Mouse (Mus musculus) heart, adult 2 months (tissue): ENCODE data around the gene Zfp428. TPM values are rescaled to one million over a fixed set of nuclear protein-coding genes. Genes with fewer than 3 reads are reported as not detected.
A peak's percentile ranks its signal among the peaks of the same experiment; 100 is the strongest.

Experiments used
- DNase-seq, 2 experiments: peaks; one replicate each; pipeline ENCODE4 v3.0.0; 2021
- H3K27ac ChIP-seq: fragments of 200-600 bp; 2 replicates; pipeline ENCODE4 v1.8.1; 2022
- H3K27me3 ChIP-seq: fragments of 200-500 bp; 2 replicates; pipeline ENCODE4 v1.6.1; 2012; ENCODE audit warnings: mild to moderate bottlenecking, low read length, inconsistent platforms, mixed read lengths; ENCODE audit not compliant: control insufficient read depth, insufficient read depth
- H3K36me3 ChIP-seq: fragments of 200-500 bp; 2 replicates; pipeline ENCODE4 v1.6.1; 2012; ENCODE audit warnings: low read length, inconsistent platforms; ENCODE audit not compliant: control insufficient read depth, insufficient read depth
- H3K4me1 ChIP-seq: fragments of 200-500 bp; 2 replicates; pipeline ENCODE4 v1.6.1; 2011; ENCODE audit warnings: low read length; ENCODE audit not compliant: control insufficient read depth, insufficient read depth
- H3K4me3 ChIP-seq: fragments of 200-600 bp; 2 replicates; pipeline ENCODE4 v1.8.1; 2022
- H3K79me2 ChIP-seq: fragments of 200-500 bp; replicated peaks from 2 replicates; pipeline ENCODE4 v1.6.1; 2012; ENCODE audit warnings: mild to moderate bottlenecking, inconsistent platforms, low read length, moderate library complexity, mixed read lengths; ENCODE audit not compliant: control insufficient read depth, insufficient read depth
- H3K9ac ChIP-seq: fragments of 200-500 bp; 2 replicates; pipeline ENCODE4 v1.6.1; 2012; ENCODE audit warnings: low read depth, mild to moderate bottlenecking, control low read depth, inconsistent platforms, low read length, mixed read lengths
- CTCF ChIP-seq: fragments of 200-600 bp; IDR thresholded peaks from 2 replicates; pipeline ENCODE4 v1.8.1; 2022; ENCODE audit warnings: antibody characterized with exemption, mild to moderate bottlenecking, moderate library complexity
- EP300 ChIP-seq: fragments of 200-500 bp; IDR thresholded peaks from 2 replicates; pipeline ENCODE4 v1.6.1; 2011; ENCODE audit warnings: low read depth, low read length, control low read depth; ENCODE audit not compliant: insufficient read depth
- POLR2A ChIP-seq: fragments of 200-500 bp; IDR thresholded peaks from 2 replicates; pipeline ENCODE4 v1.6.1; 2011; ENCODE audit warnings: mild to moderate bottlenecking, low read depth, low read length, control low read depth; ENCODE audit not compliant: insufficient read depth
- WGBS: fragments of 180-500 bp; shearing (Covaris S2); methylation state at CpG from one replicate; pipeline ENCODE4 v1.1.7; 2018; 5-methylcytosine and 5-hydroxymethylcytosine counted together
- intact Hi-C: fragments of 180-260 bp; cut with DNase I; formaldehyde crosslinking; loops from one replicate; pipeline ENCODE4 v1.15.1; 2025
- polyA plus RNA-seq: library from polyadenylated mRNA; depleted of rRNA; stranded (reverse); fragments of >200 nt; gene quantifications from 2 replicates; pipeline ENCODE4 v1.2.3, GENCODE M21; 2012
- total RNA-seq, 2 experiments: library from RNA; stranded (reverse); gene quantifications; 2 replicates each; pipeline ENCODE4 v1.2.3; 2021

Gene Zfp428
- total and polyA plus RNA-seq, 3 experiments, result 14.5 to 28.7 (median 14.9) TPM

- intact Hi-C loops, result no loop called here
- no peak for DNase-seq
Measured at GRCm38 (mm10) chr7:24501492-24501891, 5.3 kb upstream of the Zfp428 start.

GRCm38 (mm10) chr7:24504004-24504403 lies 2.8 kb upstream of the Zfp428 start:
- Histone ChIP-seq H3K4me3 (no peak overlapping the region), H3K27ac (no peak overlapping the region), H3K27me3 (peaks cover 8% of the 10 kb centered on the region), H3K4me1 (0 out of 2 replicates have a peak, but pooled peaks cover 1% of the 10 kb centered on the region), H3K79me2 (no peaks in the 10 kb centered on the region), H3K36me3 (no peaks in the 10 kb centered on the region), H3K9ac (no peak overlapping the region)
- intact Hi-C loops, result no loop called here
- 14% methylated on average over 8 of the region's 10 CpGs for WGBS
- DNase-seq, result no peak
- TF ChIP-seq EP300 (no peak), CTCF (no peak), POLR2A (no peak)

More at GRCm38 (mm10) chr7:24501492-24501891, 5.3 kb upstream of the Zfp428 start:
- Histone ChIP-seq H3K36me3 (no peaks in the 10 kb centered on the region), H3K27me3 (peaks cover 8% of the 10 kb centered on the region), H3K4me1 (no peaks in the 10 kb centered on the region), H3K4me3 (no peak overlapping the region), H3K27ac (no peak overlapping the region), H3K9ac (no peak overlapping the region), H3K79me2 (no peaks in the 10 kb centered on the region)
- TF ChIP-seq EP300, result no peak
- peak; percentile 53 for TF ChIP-seq CTCF
- WGBS, result 40% methylated on average over 21 of the region's 21 CpGs

GRCm38 (mm10) chr7:24504868-24505267 lies 1.9 kb upstream of the Zfp428 start:
- H3K36me3 ChIP-seq, result no peaks in the 10 kb centered on the region
- no peaks in the 10 kb centered on the region for H3K79me2 ChIP-seq
- DNase-seq, result no peak
- no peak overlapping the region for H3K27ac ChIP-seq
- 26% methylated on average over 4 of the region's 4 CpGs for WGBS
- H3K9ac ChIP-seq, result no peak overlapping the region
- H3K27me3 ChIP-seq, result peaks cover 5% of the 10 kb centered on the region
- TF ChIP-seq CTCF, result no peak
- intact Hi-C loops, result loop anchor here (5.0 kb wide), 1 partner anchor 33 kb away; no protein-coding TSS in a partner anchor
- H3K4me3 ChIP-seq, result no peak overlapping the region
- 0 out of 2 replicates have a peak, but pooled peaks cover 1% of the 10 kb centered on the region for H3K4me1 ChIP-seq

- no peaks in the 10 kb centered on the region for H3K36me3 ChIP-seq
- H3K9ac ChIP-seq, result no peak overlapping the region
- intact Hi-C loops, result loop anchor here (2.0 to 5.0 kb wide), 2 partner anchors 23 to 33 kb away; partner anchors contain the start of gene Cadm4
- WGBS, result 53% methylated on average over 15 of the region's 15 CpGs
- no peaks in the 10 kb centered on the region for H3K79me2 ChIP-seq
- no peak for TF ChIP-seq EP300
- no peak for TF ChIP-seq POLR2A
- no peak for TF ChIP-seq CTCF
- 0 out of 2 replicates have a peak, but pooled peaks cover 1% of the 10 kb centered on the region for H3K4me1 ChIP-seq
- peaks cover 3% of the 10 kb centered on the region; the same call in 1 of the 2 replicates for H3K27me3 ChIP-seq
- DNase-seq, result no peak
- H3K27ac ChIP-seq, result peak overlapping the region; percentile 91; the same call in 1 of the 2 replicates
- no peak overlapping the region for H3K4me3 ChIP-seq
Measured at GRCm38 (mm10) chr7:24505447-24506064, 1.2 kb upstream of the Zfp428 start.

- intact Hi-C loops, result loop anchor here (2.0 to 5.0 kb wide), 2 partner anchors 23 to 34 kb away; partner anchors contain the start of gene Cadm4
- H3K27ac ChIP-seq, result peak overlapping the region; percentile 91; the same call in 1 of the 2 replicates
- no peak for DNase-seq
Measured at GRCm38 (mm10) chr7:24506065-24506459, 744 bp upstream of the Zfp428 start.

GRCm38 (mm10) chr7:24506476-24506837 lies 349 bp upstream of the Zfp428 start:
- WGBS, result 2% methylated on average over 12 of the region's 12 CpGs
- Histone ChIP-seq H3K4me1 (0 out of 2 replicates have a peak, but pooled peaks cover 1% of the 10 kb centered on the region), H3K4me3 (peak overlapping the region; percentile 92), H3K36me3 (no peaks in the 10 kb centered on the region), H3K27me3 (peaks cover 2% of the 10 kb centered on the region; the same call in 1 of the 2 replicates), H3K79me2 (no peaks in the 10 kb centered on the region), H3K9ac (peak overlapping the region; percentile 95), H3K27ac (peak overlapping the region; percentile 91)
- TF ChIP-seq POLR2A (no peak), EP300 (no peak), CTCF (no peak)
- intact Hi-C loops, result loop anchor here (2.0 to 5.0 kb wide), 2 partner anchors 24 to 34 kb away; partner anchors contain the start of gene Cadm4
- peak in 1 of 2 experiments; percentile 57 for DNase-seq

More at GRCm38 (mm10) chr7:24506065-24506459, 744 bp upstream of the Zfp428 start:
- TF ChIP-seq POLR2A (no peak), CTCF (no peak), EP300 (no peak)
- Histone ChIP-seq H3K4me3 (no peak overlapping the region), H3K36me3 (no peaks in the 10 kb centered on the region), H3K79me2 (no peaks in the 10 kb centered on the region), H3K27me3 (peaks cover 3% of the 10 kb centered on the region; the same call in 1 of the 2 replicates), H3K4me1 (0 out of 2 replicates have a peak, but pooled peaks cover 1% of the 10 kb centered on the region), H3K9ac (no peak overlapping the region)
- 21% methylated on average over 3 of the region's 3 CpGs for WGBS
